Mouse (Mus musculus) left cerebral cortex, postnatal 10 days (tissue): ENCODE measurements at regions not wholly inside any gene's neighbourhood (a gene's known extent, or its start where the extent isn't known, plus 50 kb on each side); places are given as distances from the start of the nearest gene placed in this dataset.

Experiments
- DNase-seq, 2 experiments: peaks; one replicate each; pipeline ENCODE4 v3.0.0; 2021 to 2022; ENCODE audit warnings: low spot score in 2 of 2, mixed read lengths in 1 of 2; ENCODE audit errors: extremely low spot score in 1 of 2
- intact Hi-C: fragments of 180-260 bp; cut with DNase I; formaldehyde crosslinking; loops from one replicate; pipeline ENCODE4 v1.15.1; 2025

GRCm38 (mm10) chr15:70034976-70035375, 3534.3 kb upstream of the Lrrc6 start:
- DNase-seq: no peak
- intact Hi-C loops: no loop called here

- intact Hi-C loops: no loop called here
- DNase-seq: no peak
Observed at GRCm38 (mm10) chr15:70029468-70029867, 3528.8 kb upstream of the Lrrc6 start.

- peak in 1 of 2 experiments; percentile 16 for DNase-seq
- intact Hi-C loops: no loop called here
Observed at GRCm38 (mm10) chr15:70012792-70013191, 3512.1 kb upstream of the Lrrc6 start.
